Mouse (Mus musculus) T-cell, adult 2 months (primary cell): ENCODE data around the gene Rap2a.

Source experiments
- DNase-seq: peaks from one replicate; pipeline ENCODE4 v3.0.0; 2022; ENCODE audit warnings: low spot score

The Rap2a gene

GRCm38 (mm10) chr14:120542445-120542844, 64.2 kb downstream of the Rap2a start:
- no peak for DNase-seq

GRCm38 (mm10) chr14:120542976-120543375, 64.7 kb downstream of the Rap2a start:
- DNase-seq: no peak

GRCm38 (mm10) chr14:120543846-120544245, 65.6 kb downstream of the Rap2a start:
- DNase-seq: no peak

GRCm38 (mm10) chr14:120544495-120544894, 66.3 kb downstream of the Rap2a start:
- DNase-seq: peak; percentile 19

- no peak for DNase-seq
Observed at GRCm38 (mm10) chr14:120544946-120545345, 66.7 kb downstream of the Rap2a start.
